22 mouse cellular contexts compared by ENCODE assay signal in the genomic region with DNA sequence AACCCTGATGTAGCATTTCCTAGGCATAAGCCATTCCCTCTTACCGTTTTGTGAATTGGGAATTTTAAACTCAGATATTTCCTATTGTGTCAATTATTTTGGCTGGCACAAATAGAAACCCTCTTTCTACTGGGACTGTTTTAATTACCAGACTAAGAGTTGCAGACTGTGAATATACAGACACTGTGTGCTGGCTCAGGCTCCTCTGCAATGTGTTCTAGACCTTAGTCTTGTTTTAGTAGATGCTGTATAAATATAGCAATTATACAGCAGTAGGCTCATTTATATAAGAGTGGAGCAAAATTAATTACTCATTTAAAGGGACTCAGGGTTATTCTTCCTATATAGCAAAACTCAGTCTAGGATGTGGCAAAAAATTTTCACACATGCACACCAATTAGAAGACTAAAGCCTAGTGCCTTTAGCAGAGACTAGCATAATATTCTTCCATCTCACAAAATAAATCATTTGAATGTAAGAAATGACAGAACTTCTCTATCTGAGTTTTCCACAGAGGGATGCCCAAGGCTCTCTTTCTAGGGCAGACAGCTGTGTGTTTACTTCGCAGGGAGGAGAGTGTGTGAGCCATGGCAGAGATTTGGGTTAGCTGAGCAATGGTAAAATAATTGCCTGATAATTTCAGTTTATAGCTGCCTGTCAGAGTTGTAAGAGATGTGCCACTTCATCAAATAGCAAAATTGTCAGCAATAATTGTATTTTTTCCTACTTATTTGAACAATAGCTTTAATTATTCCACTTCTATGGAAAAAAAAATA.
"Had no signal": no experiment of that assay in that cellular context is flagged by ENCODE, and none has a peak within 500 bp of the region (broad histone marks: within the 10 kb centered on the region; RNA-seq: fewer than 3 reads in every experiment).

No protein-coding gene starts in this region.

- H3K27me3 ChIP-seq: limb, embryonic 12.5 days; limb, embryonic 15.5 days; midbrain, embryonic 12.5 days; midbrain, embryonic 15.5 days; neural tube, embryonic 12.5 days; neural tube, embryonic 15.5 days; stomach, embryonic 15.5 days had no signal

- ATAC-seq: liver, postnatal 0 days; lung, postnatal 0 days; midbrain, embryonic 15.5 days had no signal

- H3K36me3 ChIP-seq: limb, embryonic 12.5 days; limb, embryonic 15.5 days; midbrain, embryonic 12.5 days; midbrain, embryonic 15.5 days; neural tube, embryonic 12.5 days; neural tube, embryonic 15.5 days; stomach, embryonic 15.5 days had no signal

- H3K27ac ChIP-seq: left cerebral cortex, adult 2 months; limb, embryonic 12.5 days; limb, embryonic 15.5 days; liver, embryonic 14.5 days; macrophage; midbrain, embryonic 12.5 days; midbrain, embryonic 15.5 days; neural tube, embryonic 12.5 days; neural tube, embryonic 15.5 days; stomach, embryonic 15.5 days had no signal

- H3K9me3 ChIP-seq: limb, embryonic 12.5 days; limb, embryonic 15.5 days; midbrain, embryonic 12.5 days; midbrain, embryonic 15.5 days; neural tube, embryonic 12.5 days; neural tube, embryonic 15.5 days; stomach, embryonic 15.5 days had no signal

- H3K4me1 ChIP-seq: limb, embryonic 12.5 days; limb, embryonic 15.5 days; midbrain, embryonic 15.5 days; neural tube, embryonic 12.5 days; neural tube, embryonic 15.5 days; stomach, embryonic 15.5 days had no signal

- H3K4me2 ChIP-seq: limb, embryonic 12.5 days; limb, embryonic 15.5 days; liver, embryonic 11.5 days; lung, embryonic 14.5 days; midbrain, embryonic 12.5 days; midbrain, embryonic 15.5 days; neural tube, embryonic 12.5 days; neural tube, embryonic 15.5 days; stomach, embryonic 15.5 days had no signal

- DNase-seq: kidney, adult 9 months; kidney, postnatal 14 days; kidney, postnatal 4 days; left cerebral cortex, postnatal 4 days; liver, postnatal 0 days; lung, embryonic 14.5 days; right cerebral cortex, postnatal 25 days; spleen, adult 18-20 months; thymus, adult 18-20 months; thymus, postnatal 36 days had no signal

- H3K9ac ChIP-seq: limb, embryonic 12.5 days; limb, embryonic 15.5 days; liver, embryonic 14.5 days; liver, postnatal 0 days; lung, embryonic 14.5 days; midbrain, embryonic 12.5 days; midbrain, embryonic 15.5 days; neural tube, embryonic 12.5 days; neural tube, embryonic 15.5 days; stomach, embryonic 15.5 days had no signal

- H3K4me3 ChIP-seq: left cerebral cortex, adult 2 months; limb, embryonic 12.5 days; limb, embryonic 15.5 days; midbrain, embryonic 12.5 days; midbrain, embryonic 15.5 days; neural tube, embryonic 12.5 days; neural tube, embryonic 15.5 days; stomach, embryonic 15.5 days had no signal
